Mouse (Mus musculus) thymus, adult 2 months (tissue): ENCODE results near the gene Lama5.

Source experiments
- CTCF ChIP-seq: fragments of 200-500 bp; IDR thresholded peaks from 2 replicates; pipeline ENCODE4 v1.5.1; 2012; ENCODE audit warnings: mild to moderate bottlenecking, control low read depth, low read length, moderate library complexity, borderline replicate concordance; ENCODE audit not compliant: control insufficient read depth, poor library complexity, insufficient read depth; ENCODE audit errors: extremely low read depth
- POLR2A ChIP-seq: fragments of 200-500 bp; IDR thresholded peaks from 2 replicates; pipeline ENCODE4 v1.6.1; 2012; ENCODE audit warnings: mild to moderate bottlenecking, low read length, control low read depth, moderate library complexity; ENCODE audit not compliant: control insufficient read depth, poor library complexity, insufficient read depth; ENCODE audit errors: extremely low read depth

GRCm38 (mm10) chr2:180185686-180186085, 40.0 kb downstream of the Lama5 start:
- TF ChIP-seq POLR2A (no peak), CTCF (no peak)
